Mouse (Mus musculus): Measurements from ENCODE around the gene Swap70. TPM values are rescaled to one million over a fixed set of nuclear protein-coding genes. Genes with fewer than 3 reads are reported as not detected.

Swap70 gene
- total RNA-seq, 2 experiments from 2014 or later = 8.3 to 9.0 TPM

DNA sequence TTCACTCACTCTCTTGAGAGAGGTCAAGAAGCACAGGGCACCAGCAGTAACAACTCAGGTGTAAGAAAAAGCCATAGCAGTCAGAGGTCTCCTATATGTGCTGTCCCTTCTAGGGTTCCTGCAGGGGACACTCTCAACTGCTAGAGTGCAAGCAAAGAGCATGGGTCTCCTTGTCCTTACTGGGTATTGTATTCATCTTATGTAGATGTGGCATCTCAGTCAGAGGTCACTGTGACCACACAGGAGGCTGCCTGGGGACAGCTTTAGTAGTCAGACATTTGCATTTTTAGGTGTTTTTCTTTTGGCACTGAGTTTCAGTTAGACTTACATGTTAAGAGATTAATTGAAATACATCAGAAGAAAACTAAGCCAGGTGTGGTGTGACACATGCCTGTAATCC is 45.5 kb downstream of the Swap70 start:
- DNase-seq = no peak
- intact Hi-C loops (cut with DNase I; ENCODE audit: low total_unique reads) = no loop called here

DNA sequence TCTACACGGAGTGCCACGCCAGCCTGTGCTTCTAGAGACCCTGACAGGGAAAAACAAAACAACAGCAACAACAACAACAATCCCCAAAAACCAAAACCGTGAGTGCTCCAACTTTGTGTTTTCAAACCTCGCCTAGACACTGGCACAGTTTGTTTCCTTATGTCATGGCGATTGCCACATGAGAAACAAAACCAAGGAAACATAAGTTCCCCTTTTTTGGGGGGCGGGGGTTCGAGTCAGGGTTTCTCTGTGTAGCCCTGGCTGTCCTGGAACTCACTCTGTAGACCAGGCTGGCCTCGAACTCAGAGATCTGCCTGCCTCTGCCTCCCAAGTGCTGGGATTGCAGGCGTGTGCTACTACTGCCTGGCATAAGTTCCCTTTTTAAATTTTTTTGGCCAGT is 46.5 kb downstream of the Swap70 start:
- DNase-seq = no peak
- intact Hi-C loops (cut with DNase I; ENCODE audit: low total_unique reads) = loop anchor here (2.0 kb wide), 1 partner anchor 99 kb away; no protein-coding TSS in a partner anchor

DNA sequence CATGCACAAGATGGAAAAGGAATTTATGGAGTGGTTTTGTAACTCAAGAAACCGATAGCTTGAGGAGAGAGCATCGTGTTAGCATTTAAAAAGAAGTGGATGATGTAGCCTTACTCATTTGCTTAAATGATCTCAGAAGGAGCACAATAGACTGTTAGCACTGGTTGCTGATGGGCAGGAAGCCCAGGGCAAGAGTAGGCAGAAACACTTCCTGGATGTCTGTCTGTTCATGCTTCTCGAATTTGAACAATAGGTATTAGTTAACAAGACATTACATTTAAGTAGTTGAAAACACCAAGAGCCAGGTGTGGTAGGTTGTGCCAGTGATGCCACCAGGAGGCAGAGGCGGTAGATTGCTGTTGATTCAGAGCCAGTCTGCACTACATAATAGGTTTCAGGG is 47.0 kb downstream of the Swap70 start:
- intact Hi-C loops (cut with DNase I; ENCODE audit: low total_unique reads) = loop anchor here (2.0 kb wide), 1 partner anchor 100 kb away; no protein-coding TSS in a partner anchor
- no peak for DNase-seq

DNA sequence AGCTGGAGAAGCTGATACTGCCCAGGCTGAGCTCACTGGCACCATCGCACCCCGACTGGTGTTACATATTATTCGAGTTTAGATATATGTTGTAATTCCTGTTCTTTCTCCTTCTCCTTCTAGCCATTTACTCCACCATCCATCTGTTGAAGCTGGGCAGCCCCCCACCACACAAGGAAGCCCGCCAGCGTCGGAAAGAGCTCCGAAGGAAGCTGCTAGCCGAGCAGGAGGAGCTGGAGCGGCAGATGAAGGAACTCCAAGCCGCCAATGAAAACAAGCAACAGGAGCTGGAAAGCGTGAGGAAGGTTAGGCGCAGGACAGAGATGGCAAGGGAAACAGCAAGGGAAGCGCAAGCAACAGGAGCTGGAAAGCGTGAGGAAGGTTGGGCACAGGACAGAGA is 48.3 kb downstream of the Swap70 start:
- DNase-seq = no peak
- intact Hi-C loops (cut with DNase I; ENCODE audit: low total_unique reads) = loop anchor here (2.0 to 5.0 kb wide), 2 partner anchors 52 to 101 kb away; no protein-coding TSS in a partner anchor

DNA sequence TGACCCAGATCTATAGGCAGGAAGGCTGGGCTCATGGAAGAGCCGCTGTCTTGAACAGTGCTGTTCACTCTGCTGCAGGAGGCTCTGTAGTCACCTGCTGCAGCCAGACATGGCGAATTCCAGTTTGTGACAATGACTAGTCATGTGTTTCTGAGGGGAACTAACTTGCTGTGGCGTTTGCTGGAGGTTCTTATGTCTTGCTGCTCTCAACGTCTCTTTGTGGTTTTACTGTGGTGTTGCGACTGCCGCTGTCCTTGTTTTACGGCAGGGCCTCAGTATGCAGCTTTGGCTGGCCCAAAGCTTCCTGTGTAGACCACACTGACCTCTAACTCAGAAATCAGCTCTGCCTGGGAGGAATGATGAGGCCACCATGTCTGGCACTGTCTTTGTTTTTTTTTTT is 48.9 kb downstream of the Swap70 start:
- no peak for DNase-seq
- intact Hi-C loops (cut with DNase I; ENCODE audit: low total_unique reads) = loop anchor here (5.0 kb wide), 1 partner anchor 53 kb away; no protein-coding TSS in a partner anchor

DNA sequence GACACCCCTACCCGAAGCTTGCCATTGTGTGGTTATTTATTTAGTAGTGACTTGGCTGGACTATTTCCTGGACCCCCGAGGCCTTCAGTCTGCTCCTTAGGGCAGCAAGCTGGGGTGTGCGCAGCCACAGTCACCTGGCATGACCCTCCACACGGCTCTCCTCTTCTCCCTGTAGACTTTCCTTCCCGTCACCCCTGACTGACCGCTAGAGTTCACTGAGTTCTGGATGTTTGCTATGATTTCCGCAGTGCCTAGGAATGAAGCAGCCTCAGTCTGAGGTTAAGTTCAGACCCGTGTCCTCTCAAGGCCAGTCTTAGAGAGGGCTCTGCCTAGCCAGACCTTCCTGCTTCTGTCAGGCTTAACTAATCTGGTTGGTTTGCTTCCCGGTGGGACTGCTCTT is 50.3 kb downstream of the Swap70 start:
- intact Hi-C loops (cut with DNase I; ENCODE audit: low total_unique reads) = loop anchor here (5.0 kb wide), 1 partner anchor 55 kb away; no protein-coding TSS in a partner anchor
- DNase-seq = no peak

DNA sequence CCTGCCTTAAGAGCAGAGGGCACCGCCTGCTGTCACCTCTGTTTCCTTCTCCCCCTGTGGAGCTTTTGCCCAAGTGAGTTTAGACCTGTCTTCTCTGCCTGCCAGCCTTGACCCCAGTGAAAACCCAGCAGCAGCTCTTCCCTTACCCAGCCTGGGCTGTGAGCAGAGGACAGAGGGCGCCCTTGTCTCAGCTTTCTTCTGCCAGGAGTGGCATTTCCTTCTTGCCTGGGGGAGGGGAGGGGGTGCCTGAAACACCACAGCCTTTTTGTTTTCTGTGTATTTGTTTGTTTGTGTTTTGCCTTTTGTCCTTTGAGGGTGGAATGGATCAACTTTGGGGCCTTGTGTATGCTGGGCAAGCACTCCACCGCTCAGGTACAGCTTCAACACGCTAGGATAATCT is 50.9 kb downstream of the Swap70 start:
- intact Hi-C loops (cut with DNase I; ENCODE audit: low total_unique reads) = loop anchor here (5.0 kb wide), 1 partner anchor 55 kb away; no protein-coding TSS in a partner anchor
- no peak for DNase-seq

DNA sequence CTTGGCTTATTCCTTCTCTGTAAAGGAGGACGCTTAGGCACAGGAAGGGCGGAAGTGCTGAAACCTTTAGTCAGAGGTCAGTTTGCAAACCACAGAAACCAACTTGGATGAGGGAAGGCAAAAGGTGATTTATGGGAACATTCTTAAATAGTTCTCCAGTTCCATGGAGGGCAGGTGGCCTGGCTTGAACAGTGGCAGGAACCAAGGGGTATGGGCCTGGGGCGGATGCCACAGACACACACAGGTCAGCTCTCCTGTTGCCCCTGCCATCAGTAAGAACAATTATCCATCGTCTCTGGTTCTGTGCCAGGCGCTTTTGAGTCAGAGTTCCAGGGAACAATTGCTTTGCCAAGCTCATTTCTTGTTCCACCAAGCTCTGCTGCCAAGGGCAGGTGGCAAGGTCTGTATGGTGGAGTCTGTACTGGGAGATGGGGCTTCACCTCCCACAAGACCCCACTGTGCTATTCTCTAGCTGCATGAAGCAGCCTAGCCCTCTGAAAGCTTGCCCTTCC is 56.3 kb downstream of the Swap70 start:
- no peak for DNase-seq
- intact Hi-C loops (cut with DNase I; ENCODE audit: low total_unique reads) = no loop called here

DNA sequence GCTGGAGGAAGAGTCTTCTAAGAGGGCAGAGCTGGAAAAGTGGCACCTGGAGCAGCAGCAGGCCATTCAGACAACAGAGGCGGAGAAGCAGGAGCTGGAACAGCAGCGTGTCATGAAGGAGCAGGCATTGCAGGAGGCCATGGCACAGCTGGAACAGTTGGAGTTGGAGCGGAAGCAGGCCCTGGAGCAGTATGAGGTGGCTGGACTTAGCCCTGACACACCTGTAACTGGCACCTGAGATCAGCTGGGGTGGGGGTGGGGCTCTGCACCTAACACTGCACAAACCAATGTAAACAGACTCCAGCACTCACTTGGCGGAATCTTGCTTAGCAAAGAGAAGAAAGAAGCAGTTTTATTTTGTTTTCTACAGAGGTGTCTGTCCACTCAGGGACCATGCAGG is 57.7 kb downstream of the Swap70 start:
- intact Hi-C loops (cut with DNase I; ENCODE audit: low total_unique reads) = no loop called here
- DNase-seq = no peak

DNA sequence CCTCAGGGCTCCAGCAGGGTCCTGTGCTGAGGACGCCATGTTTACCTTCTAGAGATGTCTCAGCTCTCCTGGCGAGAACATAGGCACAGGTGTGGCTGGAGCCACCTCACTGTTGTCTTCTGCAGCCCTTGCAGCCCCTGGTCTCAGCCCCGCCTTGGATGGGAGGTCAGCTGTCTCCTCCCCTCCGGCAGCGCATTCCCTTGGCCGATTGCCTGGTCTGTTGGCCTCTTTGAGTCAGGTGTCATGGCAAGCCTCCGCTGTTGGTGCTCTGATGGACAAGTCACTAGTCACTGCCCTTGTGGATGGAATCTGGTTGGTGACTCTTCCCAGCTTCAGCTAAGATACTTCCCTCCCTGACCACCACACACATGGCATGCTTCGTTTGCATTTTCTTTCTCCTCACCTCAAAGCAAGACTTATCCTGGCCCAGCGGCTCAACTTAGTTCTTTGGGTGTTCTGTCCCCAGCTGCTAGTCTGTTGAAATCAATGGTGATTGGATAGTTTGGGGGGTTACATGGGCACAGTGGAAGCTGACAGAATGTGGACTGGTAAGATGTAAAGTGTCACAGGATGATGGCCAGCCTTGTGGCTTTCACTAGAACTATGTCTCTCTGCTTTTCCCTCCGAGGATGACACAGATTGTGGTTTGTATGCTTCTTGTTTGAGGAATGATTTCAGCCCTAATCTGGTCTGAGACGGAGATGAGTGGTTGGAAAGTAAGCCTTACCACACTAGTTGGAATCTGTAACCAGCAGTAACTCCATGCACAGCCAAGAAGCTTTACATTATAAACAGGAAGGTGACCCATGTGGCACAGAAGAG is 60.1 kb downstream of the Swap70 start:
- intact Hi-C loops (cut with DNase I; ENCODE audit: low total_unique reads) = no loop called here

DNA sequence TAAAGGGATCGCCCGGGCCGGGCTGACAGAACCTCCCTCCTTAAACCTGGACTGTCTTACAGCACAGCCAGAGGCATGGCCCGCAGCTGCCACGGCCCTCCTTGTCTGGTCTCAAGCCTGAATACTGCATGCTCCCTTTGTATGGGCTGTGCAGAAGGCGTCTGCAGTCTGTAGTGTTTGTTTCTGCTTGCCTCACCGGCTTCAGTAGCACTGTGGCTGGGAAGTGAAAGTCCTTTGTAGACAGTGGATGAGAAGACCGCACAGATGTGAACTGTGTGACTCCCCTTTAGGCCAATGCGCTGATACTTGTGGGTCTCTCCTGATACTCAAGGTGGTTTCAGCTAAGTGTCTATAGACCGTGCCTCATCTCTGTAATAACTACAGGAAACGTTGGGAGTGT is 61.3 kb downstream of the Swap70 start:
- no peak for DNase-seq
- intact Hi-C loops (cut with DNase I; ENCODE audit: low total_unique reads) = no loop called here

More for the DNA sequence above, 60.1 kb downstream of the Swap70 start:
- DNase-seq = no peak

DNA sequence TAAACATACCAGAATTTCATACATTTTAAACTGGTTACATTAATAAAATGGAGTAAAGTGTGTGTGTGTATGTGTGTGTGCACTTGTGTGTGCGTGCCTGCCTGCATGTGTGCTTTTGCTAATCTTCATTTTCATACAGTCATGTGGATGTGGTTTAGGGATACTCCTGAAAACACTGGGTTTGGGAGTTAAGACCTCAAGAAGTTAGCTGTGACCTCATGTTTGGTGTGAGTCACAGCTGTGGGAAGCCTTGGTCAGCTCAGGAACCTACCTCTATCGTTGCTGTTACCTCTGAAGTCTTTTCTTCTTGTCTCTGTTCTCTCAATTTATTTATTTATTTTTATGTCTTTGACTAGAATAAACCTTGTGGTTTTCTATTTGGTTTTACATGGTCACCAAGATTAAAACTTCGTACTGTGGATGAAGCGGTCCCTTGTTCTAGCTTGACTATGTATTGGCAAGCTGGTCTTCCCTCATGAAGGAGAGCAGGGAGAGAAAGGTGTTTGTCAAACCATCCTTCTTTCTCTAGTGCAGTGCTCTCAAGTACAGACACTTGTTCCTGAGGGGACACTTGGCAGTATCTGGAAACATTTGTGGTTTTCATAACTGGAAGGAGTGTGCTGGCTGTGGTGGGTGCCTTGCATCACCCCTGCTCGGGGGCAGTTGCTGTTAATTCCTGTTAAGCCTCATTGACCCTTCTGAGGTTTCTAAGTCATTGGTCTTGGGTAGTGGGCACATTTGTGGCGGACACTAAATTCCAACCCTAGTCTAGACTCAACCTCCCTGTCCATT is 62.2 kb downstream of the Swap70 start:
- no peak for DNase-seq
- intact Hi-C loops (cut with DNase I; ENCODE audit: low total_unique reads) = no loop called here

DNA sequence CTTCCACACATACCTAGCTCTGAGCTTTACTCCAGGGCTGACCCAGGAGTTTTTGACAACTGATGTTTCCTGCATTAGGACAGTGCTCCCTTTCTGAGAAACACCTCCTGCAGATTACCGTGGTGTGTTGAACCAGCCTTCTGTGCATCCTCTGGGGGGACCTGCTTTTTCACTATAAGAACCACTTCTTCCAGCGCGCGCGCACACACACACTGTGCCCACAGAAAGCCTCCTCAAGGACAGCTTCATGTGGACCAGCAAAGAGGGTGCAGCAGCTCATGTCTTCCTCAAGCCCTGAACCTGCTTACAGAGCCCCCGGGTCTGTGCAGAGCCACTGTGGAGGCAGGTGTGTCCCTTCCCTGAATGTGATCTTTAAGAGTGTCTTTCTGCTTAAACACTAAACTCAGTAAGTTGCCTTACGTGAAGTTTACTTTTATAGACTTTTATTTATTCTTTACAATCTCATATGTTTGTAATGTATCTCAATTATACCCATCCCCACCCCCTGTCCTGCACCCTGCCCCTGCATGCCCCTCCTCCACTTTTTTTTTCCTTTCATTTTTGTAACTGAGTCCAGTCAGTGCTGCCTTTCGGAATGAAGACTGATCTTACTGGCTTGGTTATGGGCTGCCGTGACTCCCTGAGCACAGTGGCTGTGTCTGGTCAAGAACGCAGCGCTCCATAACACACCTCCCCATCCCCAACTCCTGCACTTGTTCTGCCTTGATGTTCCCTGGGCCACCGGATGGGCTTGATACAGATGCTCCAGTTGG is 63.8 kb downstream of the Swap70 start:
- intact Hi-C loops (cut with DNase I; ENCODE audit: low total_unique reads) = loop anchor here (5.0 kb wide), 1 partner anchor 347 kb away; no protein-coding TSS in a partner anchor
- no peak for DNase-seq

DNA sequence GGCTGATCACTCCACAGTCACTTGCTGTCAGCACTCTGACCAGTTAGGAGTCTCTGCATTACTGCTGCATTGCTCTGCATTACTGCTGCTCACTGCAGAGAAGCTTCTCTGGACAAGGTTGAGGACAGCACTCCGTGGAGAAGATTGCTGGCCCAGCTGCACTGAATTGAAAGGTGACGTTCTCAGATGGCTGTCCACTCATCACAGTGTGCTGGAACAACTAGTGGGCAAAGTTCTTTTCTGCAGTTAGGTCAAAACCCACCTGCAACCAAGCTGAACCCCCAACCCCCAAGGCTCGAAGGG is 64.3 kb downstream of the Swap70 start:
- intact Hi-C loops (cut with DNase I; ENCODE audit: low total_unique reads) = loop anchor here (2.0 to 5.0 kb wide), 2 partner anchors 145 to 347 kb away; no protein-coding TSS in a partner anchor
- DNase-seq = no peak

DNA sequence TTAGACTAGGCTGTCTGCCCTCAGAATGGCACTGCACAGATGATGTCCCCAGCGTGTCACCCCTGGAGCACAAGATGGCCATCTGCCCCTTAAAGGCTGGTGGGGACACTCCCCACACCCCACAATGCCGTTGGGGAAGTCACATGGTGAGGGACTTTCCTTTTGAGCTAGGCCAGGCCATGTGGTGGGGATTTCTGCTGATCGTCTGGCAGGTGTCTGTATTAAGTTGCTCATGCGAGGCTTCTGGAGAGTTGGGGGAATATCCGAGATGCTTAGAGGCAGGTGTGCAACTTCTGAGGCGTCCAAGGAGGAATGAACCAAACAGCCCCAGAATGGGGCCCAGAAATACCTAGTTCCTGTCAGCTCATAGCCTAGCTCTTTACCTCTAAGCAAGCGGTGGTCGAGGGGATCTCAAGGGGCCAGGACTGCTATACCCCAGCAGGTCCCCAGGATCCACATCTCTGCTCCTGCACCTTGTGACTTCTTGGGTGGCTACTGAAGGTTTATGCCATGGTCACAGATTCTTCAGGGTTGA is 64.8 kb downstream of the Swap70 start:
- DNase-seq = no peak
- intact Hi-C loops (cut with DNase I; ENCODE audit: low total_unique reads) = loop anchor here (2.0 to 5.0 kb wide), 2 partner anchors 145 to 346 kb away; no protein-coding TSS in a partner anchor

DNA sequence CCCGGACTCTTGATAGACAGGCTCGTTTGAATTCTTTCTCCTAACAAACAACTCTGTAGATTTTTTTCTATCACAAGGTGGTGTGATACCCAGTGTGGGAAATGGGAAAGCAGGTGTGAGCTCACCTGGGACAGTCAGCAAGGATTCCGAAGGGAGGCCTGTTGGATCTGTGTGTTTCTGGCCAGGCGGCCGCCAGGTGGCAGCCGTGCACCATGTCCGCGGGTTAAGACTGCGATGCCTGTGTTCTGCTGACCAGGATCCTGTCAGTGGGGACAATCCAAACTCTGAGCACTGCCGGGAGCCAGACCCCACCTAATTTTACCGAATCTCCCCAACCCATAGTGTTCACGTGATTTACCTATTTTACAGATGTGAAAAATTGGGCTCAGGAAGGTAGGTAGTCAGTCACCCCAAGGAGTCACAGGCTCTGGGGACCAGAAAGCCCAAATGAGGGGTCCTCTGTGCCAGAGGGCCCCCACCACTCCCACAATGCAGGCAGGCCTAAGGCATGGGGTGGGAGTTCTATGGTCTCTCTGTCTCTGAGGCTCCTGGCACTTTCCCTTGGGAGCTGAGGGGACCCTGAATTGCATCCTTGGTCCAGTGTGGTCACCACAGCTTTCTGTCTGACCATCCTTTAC is 65.4 kb downstream of the Swap70 start:
- intact Hi-C loops (cut with DNase I; ENCODE audit: low total_unique reads) = loop anchor here (2.0 to 5.0 kb wide), 2 partner anchors 144 to 345 kb away; no protein-coding TSS in a partner anchor
- DNase-seq = peak; percentile 79

DNA sequence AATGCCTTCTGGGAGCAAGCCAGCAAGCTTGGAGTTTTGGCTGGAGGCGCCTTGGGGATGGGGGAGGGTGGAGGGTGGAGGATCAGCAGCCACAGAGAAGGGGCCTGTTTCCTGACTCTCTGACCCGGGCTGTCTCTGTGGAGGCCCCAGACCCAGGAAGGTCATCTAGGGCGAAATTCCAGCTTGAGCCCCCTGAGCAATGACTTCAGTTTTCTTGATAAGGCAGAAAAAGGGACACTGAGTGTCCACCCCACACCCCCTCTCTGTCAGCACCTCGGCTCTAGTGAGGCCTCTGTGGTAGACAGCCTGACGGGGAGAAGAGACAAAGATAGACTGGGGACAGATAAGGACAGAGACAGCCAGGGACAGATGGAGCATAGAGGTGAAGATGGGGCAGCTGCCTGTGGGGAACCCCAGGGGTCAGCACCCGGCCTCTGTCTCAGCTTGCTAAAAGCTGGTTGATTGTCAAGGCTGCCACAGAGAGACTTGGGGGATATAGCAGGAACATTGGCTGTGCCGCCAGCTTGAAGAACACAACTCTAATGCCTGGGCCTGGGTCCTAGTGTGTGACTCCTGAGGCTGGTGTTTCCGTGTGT is 66.1 kb downstream of the Swap70 start:
- intact Hi-C loops (cut with DNase I; ENCODE audit: low total_unique reads) = loop anchor here (2.0 to 5.0 kb wide), 2 partner anchors 143 to 345 kb away; no protein-coding TSS in a partner anchor
- DNase-seq = no peak

DNA sequence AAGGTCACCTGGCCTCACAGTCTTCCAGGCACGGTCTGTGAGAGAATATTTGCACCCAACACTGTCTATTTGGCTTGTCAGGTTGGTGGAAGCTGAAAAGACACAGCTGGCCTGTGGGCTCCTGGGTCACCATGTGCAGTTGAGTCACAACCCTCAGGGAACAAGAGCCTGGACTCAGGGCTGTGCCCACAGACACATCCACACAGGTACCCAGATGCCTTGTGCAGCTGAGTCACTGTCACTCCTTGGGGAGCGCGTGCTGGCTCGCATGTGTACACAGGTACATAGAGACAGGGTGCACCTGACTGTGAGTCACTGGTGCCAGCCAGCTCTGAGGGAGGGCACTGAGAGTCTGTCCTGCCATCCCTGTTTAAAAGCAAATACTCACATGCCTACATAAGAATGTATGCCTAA is 66.7 kb downstream of the Swap70 start:
- no peak for DNase-seq
- intact Hi-C loops (cut with DNase I; ENCODE audit: low total_unique reads) = loop anchor here (5.0 kb wide), 1 partner anchor 344 kb away; no protein-coding TSS in a partner anchor

All from gastrocnemius, postnatal 14 days (tissue).